Mouse (Mus musculus) lung, adult 2 months (tissue): Measurements from ENCODE around the gene Rgs8. TPM values are rescaled to one million over a fixed set of nuclear protein-coding genes. Genes with fewer than 3 reads are reported as not detected.

Experiments used
- DNase-seq: peaks from one replicate; pipeline ENCODE4 v3.0.0; 2022
- H3K4me1 ChIP-seq: fragments of 200-500 bp; 2 replicates; pipeline ENCODE4 v1.6.1; 2011; ENCODE audit warnings: low read length; ENCODE audit not compliant: control insufficient read depth, insufficient read depth
- H3K4me3 ChIP-seq: fragments of 200-500 bp; replicated peaks from 2 replicates; pipeline ENCODE3; 2011; ENCODE audit warnings: low read depth, mild to moderate bottlenecking, control low read depth, low read length; ENCODE audit errors: extremely low read depth
- CTCF ChIP-seq: fragments of 200-500 bp; IDR thresholded peaks from 2 replicates; pipeline ENCODE4 v1.5.1; 2011; ENCODE audit warnings: mild to moderate bottlenecking, low read length, control low read depth; ENCODE audit not compliant: insufficient read depth
- POLR2A ChIP-seq: fragments of 200-500 bp; IDR thresholded peaks from 2 replicates; pipeline ENCODE4 v1.6.1; 2011; ENCODE audit warnings: low read depth, mild to moderate bottlenecking, control low read depth, low read length, borderline replicate concordance; ENCODE audit errors: extremely low read depth
- WGBS: fragments of 180-500 bp; shearing (Covaris S2); methylation state at CpG from one replicate; pipeline ENCODE4 v1.1.7; 2018; 5-methylcytosine and 5-hydroxymethylcytosine counted together
- polyA plus RNA-seq: library from polyadenylated mRNA; depleted of rRNA; stranded (reverse); fragments of >200 nt; gene quantifications from 2 replicates; pipeline ENCODE4 v1.2.3, GENCODE M21; 2012

Gene Rgs8
- polyA plus RNA-seq, 1 experiment: 0.01 TPM

- no peak for DNase-seq
- no peak for TF ChIP-seq CTCF
- no peak for TF ChIP-seq POLR2A
- 55% methylated on average over 7 of the region's 7 CpGs for WGBS
- no peaks in the 10 kb centered on the region for H3K4me1 ChIP-seq
- H3K4me3 ChIP-seq: no peak overlapping the region
Observed at GRCm38 (mm10) chr1:153720935-153721334, 68.1 kb downstream of the Rgs8 start.

GRCm38 (mm10) chr1:153721565-153722310 lies 68.9 kb downstream of the Rgs8 start:
- WGBS: 66% methylated on average over 9 of the region's 9 CpGs
- no peaks in the 10 kb centered on the region for H3K4me1 ChIP-seq
- no peak overlapping the region for H3K4me3 ChIP-seq
- TF ChIP-seq POLR2A (no peak), CTCF (no peak)
- DNase-seq: no peak

- Histone ChIP-seq H3K4me3 (no peak overlapping the region), H3K4me1 (no peaks in the 10 kb centered on the region)
- no peak for DNase-seq
- TF ChIP-seq CTCF: no peak
- no peak for TF ChIP-seq POLR2A
- whole genome bisulfite sequencing: 74% methylated on average over 9 of the region's 9 CpGs
Observed at GRCm38 (mm10) chr1:153723426-153723825, 70.6 kb downstream of the Rgs8 start.

- 84% methylated on average over 16 of the region's 16 CpGs for WGBS
Observed at GRCm38 (mm10) chr1:153726636-153727035, 73.8 kb downstream of the Rgs8 start.

GRCm38 (mm10) chr1:153729806-153730205 lies 77.0 kb downstream of the Rgs8 start:
- no peak for DNase-seq
- Histone ChIP-seq H3K4me3 (no peak overlapping the region), H3K4me1 (no peaks in the 10 kb centered on the region)
- 43% methylated on average over 2 of the region's 2 CpGs for WGBS
- TF ChIP-seq POLR2A (no peak), CTCF (no peak)

More at GRCm38 (mm10) chr1:153726636-153727035, 73.8 kb downstream of the Rgs8 start:
- no peak for DNase-seq
- Histone ChIP-seq H3K4me3 (no peak overlapping the region), H3K4me1 (no peaks in the 10 kb centered on the region)
- TF ChIP-seq CTCF (no peak), POLR2A (no peak)

DNA sequence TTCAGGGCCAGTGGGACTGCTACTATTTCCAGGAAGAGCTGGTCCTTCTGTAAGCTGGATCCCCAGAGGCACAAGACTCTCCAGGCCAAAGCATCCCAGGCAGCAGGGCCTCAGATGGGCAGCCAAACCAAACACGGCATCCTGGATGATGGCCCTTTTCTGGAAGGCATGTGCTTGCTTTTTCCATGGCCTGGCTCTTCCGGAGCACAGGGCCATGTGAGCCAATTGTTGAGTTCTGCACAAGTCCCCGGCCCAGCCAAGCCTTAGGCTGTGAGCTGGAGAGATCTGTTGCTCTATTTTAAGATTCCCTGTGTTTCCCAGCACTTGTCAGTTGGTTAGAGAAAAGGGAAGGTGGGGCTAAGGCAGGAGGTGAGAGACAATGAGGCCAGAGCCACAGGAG lies 77.8 kb downstream of the Rgs8 start:
- TF ChIP-seq CTCF (no peak), POLR2A (no peak)
- 30% methylated on average over 3 of the region's 3 CpGs for WGBS
- no peak for DNase-seq
- Histone ChIP-seq H3K4me1 (no peaks in the 10 kb centered on the region), H3K4me3 (no peak overlapping the region)

- 64% methylated on average over 9 of the region's 9 CpGs for WGBS
- TF ChIP-seq CTCF: no peak
- TF ChIP-seq POLR2A: no peak
Observed at GRCm38 (mm10) chr1:153733181-153733580, 80.4 kb downstream of the Rgs8 start.

DNA sequence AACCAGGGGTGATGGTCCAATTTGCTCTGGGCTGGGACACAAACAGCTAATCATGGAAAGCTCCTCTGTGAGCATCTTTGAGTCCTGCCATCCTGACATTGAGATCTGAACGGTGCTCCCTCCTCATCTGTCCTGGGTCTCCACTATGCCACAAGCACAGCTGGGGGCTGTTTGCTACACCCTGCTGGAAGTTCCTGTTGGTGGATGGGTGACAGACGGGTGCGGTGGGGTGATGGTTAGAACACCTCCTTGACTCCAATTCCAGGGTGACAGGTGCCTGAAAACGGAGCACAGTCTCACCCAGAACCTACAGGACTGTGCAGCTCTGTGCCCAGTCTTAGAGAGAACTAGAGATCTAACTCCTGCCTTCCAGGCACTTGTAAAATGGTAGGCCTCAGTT lies 82.0 kb downstream of the Rgs8 start:
- WGBS: 74% methylated on average over 4 of the region's 4 CpGs
- Histone ChIP-seq H3K4me1 (no peaks in the 10 kb centered on the region), H3K4me3 (no peak overlapping the region)
- no peak for DNase-seq
- TF ChIP-seq POLR2A (no peak), CTCF (no peak)

More at GRCm38 (mm10) chr1:153733181-153733580, 80.4 kb downstream of the Rgs8 start:
- DNase-seq: no peak
- no peaks in the 10 kb centered on the region for H3K4me1 ChIP-seq
- no peak overlapping the region for H3K4me3 ChIP-seq

GRCm38 (mm10) chr1:153736096-153736495 lies 83.3 kb downstream of the Rgs8 start:
- Histone ChIP-seq H3K4me3 (no peak overlapping the region), H3K4me1 (no peaks in the 10 kb centered on the region; the same call in 1 of the 2 replicates)
- TF ChIP-seq CTCF: no peak
- no peak for TF ChIP-seq POLR2A
- DNase-seq: no peak
- 52% methylated on average over 6 of the region's 6 CpGs for WGBS
